8 mouse cellular contexts compared by ENCODE assay signal in genomic region chr3:121489462-121490118, GRCm38 (mm10). TPM values are rescaled to one million over a fixed set of nuclear protein-coding genes. Genes with fewer than 3 reads are reported as not detected.
DNase-seq lines count a peak whose midpoint lies in the region; ATAC-seq lines count a peak whose summit lies in the region.

No protein-coding gene starts in this region.

- H3K4me1 ChIP-seq in forebrain, embryonic 15.5 days, result peaks cover 28% of the 10 kb centered on the region
- H3K4me1 ChIP-seq in neural tube, embryonic 13.5 days (replicated peaks), result peaks cover 26% of the 10 kb centered on the region
- H3K4me1 ChIP-seq in intestine, embryonic 15.5 days (replicated peaks), result peaks cover 4% of the 10 kb centered on the region

- H3K9ac ChIP-seq in forebrain, embryonic 15.5 days (replicated peaks), result no peak overlapping the region
- H3K9ac ChIP-seq in neural tube, embryonic 13.5 days, result no peak overlapping the region
- no peak overlapping the region for H3K9ac ChIP-seq in intestine, embryonic 15.5 days

- peak overlapping the region; percentile 7 for H3K27ac ChIP-seq in forebrain, embryonic 15.5 days (replicated peaks)
- peak overlapping the region; percentile 0; the same call in 1 of the 2 replicates for H3K27ac ChIP-seq in neural tube, embryonic 13.5 days (replicated peaks)
- H3K27ac ChIP-seq in intestine, embryonic 15.5 days, result no peak overlapping the region

- ATAC-seq in forebrain, embryonic 15.5 days (replicated peaks), result peak; percentile 36
- no peak for ATAC-seq in neural tube, embryonic 13.5 days (ENCODE audit: low read depth)
- no peak for ATAC-seq in intestine, embryonic 15.5 days

- DNase-seq in kidney, adult 18-20 months, result peak; percentile 27
- DNase-seq in kidney, postnatal 4 days, result no peak
- peak; percentile 43 for DNase-seq in left cerebral cortex, adult 11 months (ENCODE audit: low spot score)
- no peak for DNase-seq in ovary, postnatal 36 days (ENCODE audit: low spot score)
- no peak for DNase-seq in lung, postnatal 25 days (ENCODE audit: low spot score)

- 0 out of 2 replicates have a peak overlapping the region, but pooled peaks have one; percentile 7 for H3K4me2 ChIP-seq in forebrain, embryonic 15.5 days (replicated peaks)
- no peak overlapping the region for H3K4me2 ChIP-seq in neural tube, embryonic 13.5 days
- no peak overlapping the region for H3K4me2 ChIP-seq in intestine, embryonic 15.5 days (replicated peaks)

- WGBS in forebrain, embryonic 15.5 days, result 26% methylated on average over 12 of the region's 12 CpGs
- 49% methylated on average over 12 of the region's 12 CpGs for WGBS in neural tube, embryonic 13.5 days
- WGBS in intestine, embryonic 15.5 days, result 71% methylated on average over 12 of the region's 12 CpGs

- no peaks in the 10 kb centered on the region for H3K36me3 ChIP-seq in forebrain, embryonic 15.5 days
- H3K36me3 ChIP-seq in neural tube, embryonic 13.5 days, result no peaks in the 10 kb centered on the region
- H3K36me3 ChIP-seq in intestine, embryonic 15.5 days, result no peaks in the 10 kb centered on the region

- H3K9me3 ChIP-seq in forebrain, embryonic 15.5 days, result no peaks in the 10 kb centered on the region
- no peaks in the 10 kb centered on the region for H3K9me3 ChIP-seq in neural tube, embryonic 13.5 days
- no peaks in the 10 kb centered on the region for H3K9me3 ChIP-seq in intestine, embryonic 15.5 days

- no peaks in the 10 kb centered on the region for H3K27me3 ChIP-seq in forebrain, embryonic 15.5 days
- no peaks in the 10 kb centered on the region for H3K27me3 ChIP-seq in neural tube, embryonic 13.5 days
- H3K27me3 ChIP-seq in intestine, embryonic 15.5 days (replicated peaks), result no peaks in the 10 kb centered on the region

- no peak overlapping the region for H3K4me3 ChIP-seq in forebrain, embryonic 15.5 days
- H3K4me3 ChIP-seq in neural tube, embryonic 13.5 days, result no peak overlapping the region
- H3K4me3 ChIP-seq in intestine, embryonic 15.5 days (replicated peaks), result no peak overlapping the region

RNA-seq across cellular contexts. Expression of gene Slc44a3, which starts 42.6 kb away (rescaled TPM):
- polyA plus RNA-seq in forebrain, embryonic 15.5 days (2015; fragmentation: Nextera tagmentation; extraction: Ambion mirVana), result 0.75 and 1.1 TPM in 2 replicates
- polyA plus RNA-seq in neural tube, embryonic 13.5 days (2015; fragmentation: Nextera tagmentation; extraction: Ambion mirVana), result 0.73 and 0.77 TPM in 2 replicates
- polyA plus RNA-seq in intestine, embryonic 15.5 days (2015; fragmentation: Nextera tagmentation; extraction: Ambion mirVana), result 42.5 and 45.3 TPM in 2 replicates

Comparison
In these comparisons a context has a peak if more than half of its experiments do, and no peak if none do; other contexts are left out.
1. DNase-seq: peak in kidney, adult 18-20 months (single experiment) and left cerebral cortex, adult 11 months (single experiment); none in kidney, postnatal 4 days (0 of 2), ovary, postnatal 36 days (single experiment) and lung, postnatal 25 days (single experiment).
2. RNA of gene Slc44a3, which starts 42.6 kb away (polyA plus RNA-seq): 42.5 to 45.3 TPM in intestine, embryonic 15.5 days; 0.73 to 0.77 TPM in neural tube, embryonic 13.5 days and 0.75 to 1.1 TPM in forebrain, embryonic 15.5 days; every median in the first group is over 10 times any median in the second.